Mouse (Mus musculus): ENCODE results near the gene Abhd14b. TPM values are rescaled to one million over a fixed set of nuclear protein-coding genes. Genes with fewer than 3 reads are reported as not detected.

Gene Abhd14b
- polyA plus RNA-seq, 1 experiment from 2014 or later = 6.6 TPM

DNA sequence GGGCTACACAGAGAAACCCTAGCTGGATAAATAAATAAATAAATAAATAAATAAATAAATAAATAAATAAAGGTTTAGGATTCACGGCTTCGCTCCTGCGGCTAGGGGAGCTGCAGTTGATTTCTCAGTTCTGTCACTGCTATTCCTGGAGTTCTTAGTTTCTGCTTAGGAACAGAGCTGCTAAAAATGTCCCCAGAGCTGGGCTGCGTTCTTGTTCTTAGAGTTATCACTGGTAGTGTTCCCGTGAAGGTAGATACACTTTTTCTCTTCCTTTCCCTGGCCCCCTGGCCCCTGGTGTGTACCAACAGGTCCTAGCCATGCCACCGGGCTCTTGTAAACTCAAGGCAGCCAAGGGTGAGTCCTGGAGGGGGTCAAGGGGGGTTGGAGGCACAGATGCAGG is 30.4 kb upstream of the Abhd14b start:
- 0 out of 2 replicates have a peak, but pooled peaks cover 3% of the 10 kb centered on the region for H3K27me3 ChIP-seq (ENCODE audit: control insufficient read depth, insufficient read depth, low read length)
- no peaks in the 10 kb centered on the region for H3K9me3 ChIP-seq (ENCODE audit: control insufficient read depth, low read length)
- WGBS = 46% methylated on average over 6 of the region's 6 CpGs
- no peak for ATAC-seq (ENCODE audit: insufficient number of reproducible peaks, insufficient read depth, low FRiP score, low read depth)
- H3K36me3 ChIP-seq (ENCODE audit: control insufficient read depth, insufficient read depth, low read length) = no peaks in the 10 kb centered on the region
- peaks cover 26 to 30% of the 10 kb centered on the region in 2 experiments for H3K4me1 ChIP-seq (ENCODE audit: control insufficient read depth in 2 of 2, insufficient read depth in 2 of 2, low read length in 2 of 2)
- no peak overlapping the region for H3K4me2 ChIP-seq (ENCODE audit: low read length)
- H3K9ac ChIP-seq (ENCODE audit: low read length) = no peak overlapping the region
- no peak overlapping the region for H3K4me3 ChIP-seq (ENCODE audit: control insufficient read depth in 1 of 2, insufficient read depth in 1 of 2, low read depth in 1 of 2, low read length in 2 of 2)
- H3K27ac ChIP-seq (replicated peaks in 1 of 2; ENCODE audit: control insufficient read depth in 1 of 2, insufficient read depth in 1 of 2, low read depth in 2 of 2, low read length in 2 of 2) = peak overlapping the region; percentile 42 to 78; a peak in 2 of 4 replicates

DNA sequence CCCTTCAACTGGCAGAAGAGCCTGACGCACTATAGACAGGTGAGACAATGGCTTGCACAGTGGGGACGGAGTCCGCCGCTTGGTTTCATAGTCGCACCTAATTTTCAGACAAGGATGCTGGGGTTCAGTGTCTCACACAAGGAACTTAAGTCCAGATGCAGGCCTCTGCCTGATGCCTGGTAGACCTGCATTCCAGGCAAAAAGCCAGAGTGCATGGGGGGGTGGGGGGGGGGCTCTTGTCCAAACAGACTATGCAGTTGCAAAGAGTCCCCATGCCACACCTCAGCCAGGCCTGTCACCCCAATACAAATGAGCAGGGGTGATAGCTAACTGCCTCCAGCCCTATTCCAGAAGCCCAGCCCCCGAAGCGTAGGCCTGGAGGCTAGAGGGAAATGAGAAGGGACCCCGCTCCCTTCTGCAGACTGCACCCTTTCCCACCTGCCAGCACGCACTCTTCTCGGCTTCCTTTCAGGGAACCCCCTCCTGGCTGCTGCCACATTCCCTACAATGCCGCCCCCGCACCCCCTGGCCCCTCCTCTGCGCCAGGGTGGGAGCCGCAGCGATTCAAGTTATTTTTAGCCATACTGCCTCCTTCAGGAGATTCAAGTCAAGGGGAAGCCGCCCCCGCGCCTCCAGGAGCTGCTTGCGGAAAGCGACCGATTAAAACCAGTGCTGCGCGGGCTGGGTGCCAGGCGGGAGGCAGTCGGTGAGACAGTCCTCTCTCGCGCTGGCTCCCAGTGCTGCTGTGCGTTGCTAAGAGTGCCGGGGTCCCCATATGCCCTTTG is 29.2 kb upstream of the Abhd14b start:
- H3K9ac ChIP-seq (ENCODE audit: low read length) = peak overlapping the region; percentile 67
- ATAC-seq (ENCODE audit: insufficient number of reproducible peaks, insufficient read depth, low FRiP score, low read depth) = peak; percentile 67
- peaks cover 24% of the 10 kb centered on the region in 2 experiments for H3K4me1 ChIP-seq (ENCODE audit: control insufficient read depth in 2 of 2, insufficient read depth in 2 of 2, low read length in 2 of 2)
- no peaks in the 10 kb centered on the region for H3K9me3 ChIP-seq (ENCODE audit: control insufficient read depth, low read length)
- no peaks in the 10 kb centered on the region for H3K36me3 ChIP-seq (ENCODE audit: control insufficient read depth, insufficient read depth, low read length)
- 14% methylated on average over 29 of the region's 29 CpGs for WGBS
- H3K27ac ChIP-seq (replicated peaks in 1 of 2; ENCODE audit: control insufficient read depth in 1 of 2, insufficient read depth in 1 of 2, low read depth in 2 of 2, low read length in 2 of 2) = peak overlapping the region in 1 of 2 experiments; percentile 78; a peak in 3 of 4 replicates
- H3K4me3 ChIP-seq (ENCODE audit: control insufficient read depth in 1 of 2, insufficient read depth in 1 of 2, low read depth in 1 of 2, low read length in 2 of 2) = peak overlapping the region; percentile 22 to 23; a peak in 3 of 4 replicates
- peak overlapping the region; percentile 79 for H3K4me2 ChIP-seq (ENCODE audit: low read length)
- 0 out of 2 replicates have a peak, but pooled peaks cover 3% of the 10 kb centered on the region for H3K27me3 ChIP-seq (ENCODE audit: control insufficient read depth, insufficient read depth, low read length)

DNA sequence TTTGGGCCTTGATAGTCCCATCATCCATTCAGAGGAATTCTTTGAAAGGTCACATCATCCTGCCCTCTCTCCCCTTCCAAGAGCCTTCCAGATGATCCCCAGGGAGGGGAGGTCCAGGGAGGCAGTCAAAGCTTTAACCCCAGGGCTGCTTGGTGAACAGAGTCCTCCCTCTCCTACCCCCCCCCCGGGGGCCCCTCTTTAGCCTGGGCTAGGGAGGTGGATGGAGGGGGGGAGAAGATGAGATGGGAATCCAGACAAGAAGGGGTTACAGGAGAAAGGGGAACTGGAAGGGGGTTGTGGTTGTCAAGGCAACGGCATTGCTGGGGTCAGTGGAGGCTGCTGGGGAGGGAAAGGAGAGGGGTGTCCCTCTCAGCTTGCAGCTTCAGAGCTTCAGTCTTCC is 26.7 kb upstream of the Abhd14b start:
- WGBS = 7% methylated on average over 2 of the region's 2 CpGs
- H3K9ac ChIP-seq (ENCODE audit: low read length) = no peak overlapping the region
- 0 out of 2 replicates have a peak, but pooled peaks cover 3% of the 10 kb centered on the region for H3K27me3 ChIP-seq (ENCODE audit: control insufficient read depth, insufficient read depth, low read length)
- H3K4me3 ChIP-seq (ENCODE audit: control insufficient read depth in 1 of 2, insufficient read depth in 1 of 2, low read depth in 1 of 2, low read length in 2 of 2) = no peak overlapping the region
- H3K4me2 ChIP-seq (ENCODE audit: low read length) = no peak overlapping the region
- peaks cover 24% of the 10 kb centered on the region in 2 experiments for H3K4me1 ChIP-seq (ENCODE audit: control insufficient read depth in 2 of 2, insufficient read depth in 2 of 2, low read length in 2 of 2)
- no peak overlapping the region for H3K27ac ChIP-seq (replicated peaks in 1 of 2; ENCODE audit: control insufficient read depth in 1 of 2, insufficient read depth in 1 of 2, low read depth in 2 of 2, low read length in 2 of 2)
- ATAC-seq (ENCODE audit: insufficient number of reproducible peaks, insufficient read depth, low FRiP score, low read depth) = no peak
- no peaks in the 10 kb centered on the region for H3K36me3 ChIP-seq (ENCODE audit: control insufficient read depth, insufficient read depth, low read length)
- H3K9me3 ChIP-seq (ENCODE audit: control insufficient read depth, low read length) = no peaks in the 10 kb centered on the region

DNA sequence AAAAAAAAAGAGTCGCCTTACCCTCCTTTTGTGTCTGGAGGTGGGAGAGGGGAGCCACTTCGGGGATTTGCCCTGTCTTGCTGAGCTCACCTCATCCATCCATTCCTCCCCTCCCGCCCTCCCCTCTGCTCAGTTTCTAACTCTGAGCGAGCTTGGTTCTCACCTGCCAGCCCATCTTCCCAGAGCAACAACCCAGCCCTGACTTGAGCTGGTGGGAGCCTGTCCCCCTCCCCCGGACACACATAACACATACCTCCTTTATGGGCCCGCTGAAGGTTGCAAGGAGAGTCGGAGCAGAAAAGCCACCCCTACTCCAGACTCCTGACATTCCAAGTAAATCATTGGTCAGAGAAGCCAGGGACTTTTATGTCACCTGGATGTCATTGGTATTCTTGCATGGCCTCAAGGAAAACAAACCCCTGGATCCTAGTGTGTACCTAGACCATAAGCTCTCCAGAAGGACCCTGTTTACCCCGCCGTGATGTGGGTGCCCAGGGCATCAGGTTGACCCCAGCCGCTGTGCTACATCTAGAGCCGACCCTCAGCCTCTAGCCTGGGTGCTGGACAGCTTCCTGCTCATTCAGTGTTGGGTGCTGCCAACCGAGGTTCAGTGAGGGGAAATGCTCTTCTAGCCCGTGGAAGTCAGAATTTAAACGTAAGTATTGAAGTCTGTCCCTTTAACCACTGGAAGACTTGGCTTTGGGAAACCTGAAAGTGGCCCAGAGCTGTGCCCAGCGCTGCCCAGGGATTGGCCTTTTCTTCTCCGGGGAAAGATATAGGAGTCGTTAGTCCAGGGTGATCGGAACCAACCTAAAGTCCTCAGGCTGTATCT is 26.0 kb upstream of the Abhd14b start:
- peaks cover 24% of the 10 kb centered on the region in 2 experiments for H3K4me1 ChIP-seq (ENCODE audit: control insufficient read depth in 2 of 2, insufficient read depth in 2 of 2, low read length in 2 of 2)
- peak overlapping the region; percentile 44; the same call in 1 of the 2 replicates for H3K4me2 ChIP-seq (ENCODE audit: low read length)
- H3K27ac ChIP-seq (replicated peaks in 1 of 2; ENCODE audit: control insufficient read depth in 1 of 2, insufficient read depth in 1 of 2, low read depth in 2 of 2, low read length in 2 of 2) = no peak overlapping the region
- 19% methylated on average over 18 of the region's 18 CpGs for WGBS
- no peaks in the 10 kb centered on the region for H3K9me3 ChIP-seq (ENCODE audit: control insufficient read depth, low read length)
- H3K4me3 ChIP-seq (ENCODE audit: control insufficient read depth in 1 of 2, insufficient read depth in 1 of 2, low read depth in 1 of 2, low read length in 2 of 2) = no peak overlapping the region
- no peak for ATAC-seq (ENCODE audit: insufficient number of reproducible peaks, insufficient read depth, low FRiP score, low read depth)
- no peak overlapping the region for H3K9ac ChIP-seq (ENCODE audit: low read length)
- 0 out of 2 replicates have a peak, but pooled peaks cover 3% of the 10 kb centered on the region for H3K27me3 ChIP-seq (ENCODE audit: control insufficient read depth, insufficient read depth, low read length)
- H3K36me3 ChIP-seq (ENCODE audit: control insufficient read depth, insufficient read depth, low read length) = no peaks in the 10 kb centered on the region

DNA sequence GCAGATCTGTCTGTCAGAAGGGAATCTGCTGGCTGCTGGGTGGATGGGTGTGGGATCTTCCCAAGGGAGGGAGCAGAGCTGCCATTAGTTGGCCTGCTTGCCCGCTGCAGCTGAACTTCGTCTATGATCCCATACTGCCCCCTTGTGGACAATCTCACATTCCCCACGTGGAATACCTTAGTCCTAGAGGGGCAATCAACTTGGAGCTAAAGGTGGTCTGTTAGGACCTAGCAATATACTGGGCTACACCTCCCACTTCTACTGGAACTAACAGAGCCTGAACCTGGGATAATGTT is 25.4 kb upstream of the Abhd14b start:
- Histone ChIP-seq H3K27ac (replicated peaks in 1 of 2; ENCODE audit: control insufficient read depth in 1 of 2, insufficient read depth in 1 of 2, low read depth in 2 of 2, low read length in 2 of 2) (no peak overlapping the region), H3K27me3 (ENCODE audit: control insufficient read depth, insufficient read depth, low read length) (0 out of 2 replicates have a peak, but pooled peaks cover 3% of the 10 kb centered on the region), H3K4me2 (ENCODE audit: low read length) (peak overlapping the region; percentile 44; the same call in 1 of the 2 replicates), H3K9me3 (ENCODE audit: control insufficient read depth, low read length) (no peaks in the 10 kb centered on the region), H3K9ac (ENCODE audit: low read length) (no peak overlapping the region), H3K4me1 (ENCODE audit: control insufficient read depth in 2 of 2, insufficient read depth in 2 of 2, low read length in 2 of 2) (peaks cover 24% of the 10 kb centered on the region in 2 experiments), H3K4me3 (ENCODE audit: control insufficient read depth in 1 of 2, insufficient read depth in 1 of 2, low read depth in 1 of 2, low read length in 2 of 2) (no peak overlapping the region), H3K36me3 (ENCODE audit: control insufficient read depth, insufficient read depth, low read length) (no peaks in the 10 kb centered on the region)
- WGBS = 0% methylated on average over 3 of the region's 3 CpGs
- ATAC-seq (ENCODE audit: insufficient number of reproducible peaks, insufficient read depth, low FRiP score, low read depth) = peak; percentile 60

DNA sequence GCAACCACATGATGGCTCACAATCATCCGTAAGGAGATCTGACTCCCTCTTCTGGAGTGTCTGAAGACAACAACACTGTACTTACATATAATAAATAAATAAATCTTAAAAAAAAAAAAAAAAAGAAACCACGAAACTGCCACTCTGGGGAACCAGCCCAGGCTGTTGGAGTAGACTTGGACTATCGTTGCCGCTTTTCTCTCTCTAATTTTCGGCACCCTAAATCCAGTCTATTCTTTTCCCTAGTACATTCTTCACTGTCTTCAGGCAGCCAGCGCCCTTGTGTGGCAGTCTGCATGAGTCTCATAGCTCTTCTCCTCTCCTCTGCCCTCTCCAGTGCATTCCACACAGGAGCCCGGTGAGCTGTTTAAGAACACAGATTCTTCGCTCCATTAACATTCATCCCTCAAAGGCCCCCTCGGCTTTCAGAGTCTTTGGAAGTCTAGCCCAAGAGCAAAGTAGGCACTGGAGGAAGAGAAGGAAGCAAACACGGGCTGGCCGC is 18.5 kb upstream of the Abhd14b start:
- Histone ChIP-seq H3K36me3 (ENCODE audit: control insufficient read depth, insufficient read depth, low read length) (peaks cover 35% of the 10 kb centered on the region), H3K4me3 (ENCODE audit: control insufficient read depth in 1 of 2, insufficient read depth in 1 of 2, low read depth in 1 of 2, low read length in 2 of 2) (peak overlapping the region; percentile 59 to 86), H3K4me2 (ENCODE audit: low read length) (peak overlapping the region; percentile 82), H3K27me3 (ENCODE audit: control insufficient read depth, insufficient read depth, low read length) (no peaks in the 10 kb centered on the region), H3K27ac (replicated peaks in 1 of 2; ENCODE audit: control insufficient read depth in 1 of 2, insufficient read depth in 1 of 2, low read depth in 2 of 2, low read length in 2 of 2) (peak overlapping the region; percentile 93 to 99), H3K9ac (ENCODE audit: low read length) (peak overlapping the region; percentile 69), H3K4me1 (ENCODE audit: control insufficient read depth in 2 of 2, insufficient read depth in 2 of 2, low read length in 2 of 2) (peaks cover 6 to 9% of the 10 kb centered on the region in 2 experiments), H3K9me3 (ENCODE audit: control insufficient read depth, low read length) (no peaks in the 10 kb centered on the region)
- peak; percentile 58 for ATAC-seq (ENCODE audit: insufficient number of reproducible peaks, insufficient read depth, low FRiP score, low read depth)
- WGBS = 12% methylated on average over 11 of the region's 11 CpGs

DNA sequence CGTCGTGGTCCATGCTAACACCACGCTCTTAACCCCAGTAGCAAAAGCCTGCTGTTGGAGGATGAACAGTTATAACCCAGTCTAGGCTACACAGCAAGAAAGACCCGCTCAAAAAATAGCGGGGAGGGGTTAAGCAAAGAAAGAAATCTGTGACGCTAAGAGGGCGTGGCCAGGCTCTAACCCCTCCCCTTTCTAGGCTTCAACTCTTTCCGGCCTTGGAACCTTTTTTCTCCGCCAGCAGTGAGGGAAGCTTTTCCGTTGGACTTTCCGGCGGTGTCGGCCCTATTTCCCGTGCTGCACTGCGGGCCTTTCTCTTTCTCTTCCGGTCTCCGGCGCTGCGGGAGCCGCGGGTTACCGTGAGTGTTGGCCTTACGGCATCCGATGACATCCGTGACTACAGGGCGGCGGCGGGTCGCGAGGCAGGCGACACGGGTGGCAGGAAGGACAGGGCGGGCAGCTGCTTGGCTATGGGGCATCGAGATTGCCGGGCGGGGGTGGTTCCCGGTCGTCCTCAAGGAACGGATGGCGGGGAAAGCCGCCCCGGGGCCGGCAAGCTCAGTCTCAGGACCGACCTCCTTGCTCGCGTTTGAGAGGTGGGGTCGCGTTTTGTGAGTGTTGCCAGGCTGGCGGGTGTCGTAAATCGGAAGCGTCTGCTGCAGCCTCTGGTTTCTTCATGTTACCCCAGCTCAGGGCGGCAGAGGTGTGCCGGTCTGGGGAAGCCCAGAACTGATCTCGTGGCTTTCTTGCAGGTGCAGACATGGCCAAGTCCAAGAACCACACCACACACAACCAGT is 17.8 kb upstream of the Abhd14b start, which contains the start of gene Rpl29:
Rpl29 (plus strand) TSS at position 234 of the 794 bp plus-strand sequence.
- no peaks in the 10 kb centered on the region for H3K9me3 ChIP-seq (ENCODE audit: control insufficient read depth, low read length)
- under 1% methylated on average over 55 of the region's 55 CpGs for WGBS
- peak within 1 kb of the TSS; percentile 99 for H3K9ac ChIP-seq (ENCODE audit: low read length)
- peak within 1 kb of the TSS; percentile 93 to 99 for H3K27ac ChIP-seq (replicated peaks in 1 of 2; ENCODE audit: control insufficient read depth in 1 of 2, insufficient read depth in 1 of 2, low read depth in 2 of 2, low read length in 2 of 2)
- H3K36me3 ChIP-seq (ENCODE audit: control insufficient read depth, insufficient read depth, low read length) = peaks cover 41% of the 10 kb centered on the region
- H3K4me3 ChIP-seq (ENCODE audit: control insufficient read depth in 1 of 2, insufficient read depth in 1 of 2, low read depth in 1 of 2, low read length in 2 of 2) = peak within 1 kb of the TSS; percentile 72 to 86
- H3K4me1 ChIP-seq (ENCODE audit: control insufficient read depth in 2 of 2, insufficient read depth in 2 of 2, low read length in 2 of 2) = peaks cover 6 to 9% of the 10 kb centered on the region in 2 experiments
- ATAC-seq (ENCODE audit: insufficient number of reproducible peaks, insufficient read depth, low FRiP score, low read depth) = peak; percentile 85
- no peaks in the 10 kb centered on the region for H3K27me3 ChIP-seq (ENCODE audit: control insufficient read depth, insufficient read depth, low read length)
- peak within 1 kb of the TSS; percentile 82 for H3K4me2 ChIP-seq (ENCODE audit: low read length)

Data from heart, embryonic 14.5 days (tissue).